Comparison of ENCODE assay signal across 21 mouse cellular contexts in genomic region chrX:159744620-159745019, GRCm38 (mm10).
DNase-seq lines count a peak whose midpoint lies in the region; ATAC-seq and TF ChIP-seq lines count a peak whose summit lies in the region.
"Had no signal": no experiment of that assay in that cellular context is flagged by ENCODE, and none has a peak within 500 bp of the region (broad histone marks: within the 10 kb centered on the region; RNA-seq: fewer than 3 reads in every experiment).

No protein-coding gene starts in this region.

- peak; percentile 13 for DNase-seq in embryo, embryonic 10.5 days (ENCODE audit: low spot score)
- DNase-seq in embryo, embryonic 9.5 days (ENCODE audit: extremely low spot score) = no peak
- DNase-seq in lung, embryonic 14.5 days = peak; percentile 25
- no peak for DNase-seq in lung, postnatal 25 days (ENCODE audit: low spot score)
- DNase-seq in Patski (ENCODE audit: low read depth, low spot score) = no peak
- peak; percentile 36 for DNase-seq in retina, postnatal 1 day
- DNase-seq in heart, embryonic 10.5 days (ENCODE audit: low spot score) = no peak
- DNase-seq: cerebellum, adult 8-10 months; kidney, adult 2 months; liver; thymus, adult 2 months; thymus, postnatal 4 days had no signal

- H3K4me2 ChIP-seq in lung, embryonic 14.5 days = no peak overlapping the region
- H3K4me2 ChIP-seq: embryonic facial prominence, embryonic 13.5 days; heart, embryonic 13.5 days; hindbrain, embryonic 14.5 days; liver, embryonic 15.5 days had no signal

- no peaks in the 10 kb centered on the region for H3K9me3 ChIP-seq in lung, embryonic 14.5 days (ENCODE audit: low read depth, low read length)
- H3K9me3 ChIP-seq in heart, embryonic 10.5 days = no peaks in the 10 kb centered on the region
- H3K9me3 ChIP-seq: embryonic facial prominence, embryonic 13.5 days; heart, embryonic 13.5 days; limb, embryonic 10.5 days; liver, embryonic 15.5 days; midbrain, embryonic 10.5 days had no signal

- H3K27me3 ChIP-seq in lung, embryonic 14.5 days (ENCODE audit: insufficient read depth, low read length) = no peaks in the 10 kb centered on the region
- H3K27me3 ChIP-seq in Patski = peaks cover 9% of the 10 kb centered on the region
- H3K27me3 ChIP-seq in heart, embryonic 10.5 days (ENCODE audit: insufficient read depth, poor library complexity, severe bottlenecking) = no peaks in the 10 kb centered on the region
- H3K27me3 ChIP-seq: heart, embryonic 13.5 days; liver, embryonic 15.5 days had no signal

- peak; percentile 21; the same call in 1 of the 2 replicates for ATAC-seq in lung, embryonic 14.5 days (ENCODE audit: insufficient read depth)
- ATAC-seq in Patski = peak; percentile 44
- ATAC-seq: CD4-positive, CD25-positive, alpha-beta regulatory T cell, adult 4 months had no signal

- no peak for TF ChIP-seq CTCF in lung, embryonic 14.5 days (IDR thresholded peaks at IDR 0.05; ENCODE audit: low read depth)
- no peak for TF ChIP-seq CTCF in Patski (IDR thresholded peaks at IDR 0.05)

- in situ Hi-C loops in Patski (cut with MboI; ENCODE audit: low pct_unique_long_range_greater_than_20kb) = loop anchor here (5.0 kb wide), 1 partner anchor 117 kb away; the partner anchor contains the start of gene Sh3kbp1

- no peaks in the 10 kb centered on the region for H3K4me1 ChIP-seq in lung, embryonic 14.5 days (ENCODE audit: insufficient read depth)
- H3K4me1 ChIP-seq in heart, embryonic 10.5 days = no peaks in the 10 kb centered on the region
- H3K4me1 ChIP-seq: embryonic facial prominence, embryonic 13.5 days; heart, embryonic 13.5 days; limb, embryonic 10.5 days; liver, embryonic 15.5 days had no signal

- no peaks in the 10 kb centered on the region for H3K36me3 ChIP-seq in lung, embryonic 14.5 days (ENCODE audit: insufficient read depth)
- H3K36me3 ChIP-seq in heart, embryonic 10.5 days = no peaks in the 10 kb centered on the region
- H3K36me3 ChIP-seq: embryonic facial prominence, embryonic 13.5 days; heart, embryonic 13.5 days; limb, embryonic 10.5 days; liver, embryonic 15.5 days; midbrain, embryonic 10.5 days had no signal

- POLR2A ChIA-PET in Patski (lab: Charles Lee) = no interaction called here

- H3K27ac ChIP-seq in lung, embryonic 14.5 days (ENCODE audit: low read depth) = no peak overlapping the region
- no peak overlapping the region for H3K27ac ChIP-seq in heart, embryonic 10.5 days
- H3K27ac ChIP-seq: embryonic facial prominence, embryonic 13.5 days; heart, embryonic 13.5 days; hindbrain, embryonic 14.5 days; limb, embryonic 10.5 days; liver, embryonic 15.5 days; macrophage; midbrain, embryonic 10.5 days; stomach, postnatal 0 days had no signal

- 33% methylated on average over 3 of the region's 3 CpGs for WGBS in lung, embryonic 14.5 days
- 74% methylated on average over 3 of the region's 3 CpGs for WGBS in heart, embryonic 10.5 days

- H3K9ac ChIP-seq in lung, embryonic 14.5 days = no peak overlapping the region
- H3K9ac ChIP-seq: embryonic facial prominence, embryonic 13.5 days; heart, embryonic 13.5 days; hindbrain, embryonic 14.5 days; liver, embryonic 15.5 days had no signal

- H3K4me3 ChIP-seq in lung, embryonic 14.5 days (ENCODE audit: low read depth, low read length) = no peak overlapping the region
- no peak overlapping the region for H3K4me3 ChIP-seq in heart, embryonic 10.5 days
- H3K4me3 ChIP-seq: embryonic facial prominence, embryonic 13.5 days; heart, embryonic 13.5 days; limb, embryonic 10.5 days; liver, embryonic 15.5 days; midbrain, embryonic 10.5 days had no signal

- CTCF ChIA-PET in Patski (lab: Charles Lee) = no interaction called here

Comparison
In these comparisons a context has a peak if more than half of its experiments do, and no peak if none do; other contexts are left out.
1. DNase-seq: peak in embryo, embryonic 10.5 days (single experiment), lung, embryonic 14.5 days (single experiment) and retina, postnatal 1 day (single experiment); none in embryo, embryonic 9.5 days (single experiment), lung, postnatal 25 days (single experiment), Patski (single experiment) and heart, embryonic 10.5 days (single experiment).